Mouse (Mus musculus) kidney, postnatal 0 days (tissue): ENCODE measurements at regions not wholly inside any gene's neighbourhood (a gene's known extent, or its start where the extent isn't known, plus 50 kb on each side); places are given as distances from the start of the nearest gene placed in this dataset.
A peak's percentile ranks its signal among the peaks of the same experiment; 100 is the strongest.

ENCODE experiments used
- ATAC-seq: fragments of 200-750 bp; cut with Nextera tagmentation; replicated peaks from 2 replicates; pipeline ENCODE4 v1.8.0; 2017; ENCODE audit warnings: low read depth, moderate number of reproducible peaks, moderate TSS enrichment, moderate library complexity; ENCODE audit not compliant: low FRiP score
- DNase-seq: peaks from one replicate; pipeline ENCODE4 v3.0.0-alpha.2; 2016; ENCODE audit warnings: low spot score
- H3K27ac ChIP-seq: fragments of 300-500 bp; sonication (generic); 2 replicates; pipeline ENCODE4 v1.5.1; 2014; ENCODE audit warnings: mild to moderate bottlenecking
- H3K27me3 ChIP-seq: fragments of 300-500 bp; sonication (generic); 2 replicates; pipeline ENCODE4 v1.6.1; 2014; ENCODE audit warnings: low read length, mixed read lengths; ENCODE audit not compliant: insufficient read depth
- H3K36me3 ChIP-seq: fragments of 300-500 bp; sonication (generic); 2 replicates; pipeline ENCODE4 v1.6.1; 2014; ENCODE audit warnings: low read length, mixed read lengths; ENCODE audit not compliant: insufficient read depth
- H3K4me1 ChIP-seq: fragments of 300-500 bp; sonication (generic); replicated peaks from 2 replicates; pipeline ENCODE4 v1.6.1; 2014; ENCODE audit warnings: antibody characterized with exemption, low read length, mixed read lengths; ENCODE audit not compliant: insufficient read depth
- H3K4me2 ChIP-seq: fragments of 300-500 bp; sonication (generic); 2 replicates; pipeline ENCODE4 v1.6.1; 2014; ENCODE audit warnings: mild to moderate bottlenecking, low read length, moderate library complexity, mixed read lengths
- H3K4me3 ChIP-seq: fragments of 300-500 bp; sonication (generic); replicated peaks from 2 replicates; pipeline ENCODE4 v1.5.1; 2014; ENCODE audit warnings: low read depth, low read length
- H3K9ac ChIP-seq: fragments of 300-500 bp; sonication (generic); 2 replicates; pipeline ENCODE4 v1.6.1; 2014; ENCODE audit warnings: low read depth, low read length
- H3K9me3 ChIP-seq: fragments of 300-500 bp; sonication (generic); replicated peaks from 2 replicates; pipeline ENCODE4 v1.6.1; 2016; ENCODE audit warnings: low read length, inconsistent platforms, mixed read lengths
- CTCF ChIP-seq: IDR thresholded peaks from 2 replicates; pipeline ENCODE4 v1.5.1; 2016; ENCODE audit warnings: antibody characterized with exemption, low read depth, mild to moderate bottlenecking, moderate library complexity
- whole genome bisulfite sequencing: fragments of 180-500 bp; shearing (Covaris S2); extraction: QIAGEN DNeasy Blood & Tissue Kit; methylation state at CpG from one replicate; pipeline ENCODE4 v1.1.7; 2014; 5-methylcytosine and 5-hydroxymethylcytosine counted together

- ATAC-seq, result no peak
- Histone ChIP-seq H3K4me2 (no peak overlapping the region), H3K36me3 (no peaks in the 10 kb centered on the region), H3K27ac (no peak overlapping the region), H3K9ac (no peak overlapping the region), H3K27me3 (no peaks in the 10 kb centered on the region), H3K4me1 (no peaks in the 10 kb centered on the region), H3K4me3 (no peak overlapping the region), H3K9me3 (no peaks in the 10 kb centered on the region)
- WGBS, result 56% methylated on average over 2 of the region's 2 CpGs
- DNase-seq, result no peak
- TF ChIP-seq CTCF, result no peak
Measured at GRCm38 (mm10) chr10:66354986-66355385, 740.9 kb upstream of the Jmjd1c start.

- Histone ChIP-seq H3K4me3 (no peak overlapping the region), H3K4me1 (no peaks in the 10 kb centered on the region), H3K9ac (no peak overlapping the region), H3K4me2 (no peak overlapping the region), H3K9me3 (no peaks in the 10 kb centered on the region), H3K27ac (no peak overlapping the region), H3K27me3 (no peaks in the 10 kb centered on the region), H3K36me3 (no peaks in the 10 kb centered on the region)
- TF ChIP-seq CTCF, result no peak
- WGBS, result 69% methylated on average over 9 of the region's 9 CpGs
- ATAC-seq (no peak), DNase-seq (no peak)
Measured at GRCm38 (mm10) chr10:66357736-66358135, 738.2 kb upstream of the Jmjd1c start.

GRCm38 (mm10) chr10:66370096-66370495 lies 725.8 kb upstream of the Jmjd1c start:
- Histone ChIP-seq H3K27ac (no peak overlapping the region), H3K4me1 (no peaks in the 10 kb centered on the region), H3K36me3 (no peaks in the 10 kb centered on the region), H3K9ac (no peak overlapping the region), H3K9me3 (no peaks in the 10 kb centered on the region; the same call in 1 of the 2 replicates), H3K27me3 (no peaks in the 10 kb centered on the region), H3K4me3 (no peak overlapping the region), H3K4me2 (no peak overlapping the region)
- TF ChIP-seq CTCF, result no peak
- ATAC-seq, result no peak
- WGBS, result 67% methylated on average over 3 of the region's 3 CpGs
- DNase-seq, result peak; percentile 9

- Histone ChIP-seq H3K9me3 (no peaks in the 10 kb centered on the region; the same call in 1 of the 2 replicates), H3K27ac (no peak overlapping the region), H3K36me3 (no peaks in the 10 kb centered on the region), H3K9ac (no peak overlapping the region), H3K4me1 (no peaks in the 10 kb centered on the region), H3K27me3 (no peaks in the 10 kb centered on the region), H3K4me3 (no peak overlapping the region), H3K4me2 (no peak overlapping the region)
- no peak for TF ChIP-seq CTCF
- WGBS, result 75% methylated on average over 2 of the region's 2 CpGs
- no peak for ATAC-seq
- DNase-seq, result no peak
Measured at GRCm38 (mm10) chr10:66371756-66372155, 724.2 kb upstream of the Jmjd1c start.
